ENCODE assay signal across 23 mouse cellular contexts in genomic region chr19:56946277-56946676, GRCm38 (mm10).
"Had no signal": no experiment of that assay in that cellular context is flagged by ENCODE, and none has a peak within 500 bp of the region (broad histone marks: within the 10 kb centered on the region; RNA-seq: fewer than 3 reads in every experiment).

No protein-coding gene starts in this region.

- H3K27me3 ChIP-seq: heart, embryonic 12.5 days; hindbrain, embryonic 12.5 days; intestine, embryonic 15.5 days; limb, embryonic 12.5 days; liver, embryonic 13.5 days; liver, embryonic 15.5 days had no signal

- H3K4me3 ChIP-seq: heart, embryonic 10.5 days; heart, embryonic 12.5 days; hindbrain, embryonic 10.5 days; hindbrain, embryonic 12.5 days; intestine, embryonic 15.5 days; layer of hippocampus, adult 2 months; left cerebral cortex, adult 2 months; limb, embryonic 10.5 days; limb, embryonic 12.5 days; liver, embryonic 13.5 days; liver, embryonic 15.5 days had no signal

- DNase-seq: gastrocnemius, postnatal 10 days; gastrocnemius, postnatal 25 days; heart, adult 18-20 months; heart, postnatal 10 days; heart, postnatal 4 days; kidney, adult 18-20 months; kidney, adult 8-10 months; kidney, postnatal 10 days; kidney, postnatal 4 days; liver; liver, embryonic 13.5 days; liver, postnatal 0 days had no signal

- H3K27ac ChIP-seq: heart, embryonic 10.5 days; hindbrain, embryonic 10.5 days; hindbrain, embryonic 12.5 days; hindbrain, embryonic 14.5 days; intestine, embryonic 15.5 days; left cerebral cortex, adult 2 months; limb, embryonic 10.5 days; limb, embryonic 12.5 days; liver, embryonic 13.5 days; liver, embryonic 15.5 days had no signal

- H3K4me1 ChIP-seq: heart, embryonic 12.5 days; hindbrain, embryonic 12.5 days; liver, embryonic 13.5 days; liver, embryonic 15.5 days had no signal
